Mouse (Mus musculus) T-helper 1 cell (primary cell): ENCODE data around the gene Olfr371.

Source experiments
- in situ Hi-C: fragments of 300-600 bp; cut with MboI, MseI; formaldehyde crosslinking; loops from one replicate; pipeline ENCODE4 v1.15.1; 2025; ENCODE audit warnings: high pct_unique_total_duplicates

Olfr371 gene

GRCm38 (mm10) chr8:85225688-85226087 is at the start of gene Olfr371:
TSS of gene Olfr371 (plus strand) at chr8:85225988.
- in situ Hi-C loops: no loop called here

GRCm38 (mm10) chr8:85192346-85192745 is 33.4 kb upstream of the Olfr371 start:
- in situ Hi-C loops: no loop called here

- in situ Hi-C loops: no loop called here
Measured at GRCm38 (mm10) chr8:85220220-85220619, 5.6 kb upstream of the Olfr371 start.

- in situ Hi-C loops: no loop called here
Measured at GRCm38 (mm10) chr8:85220992-85221391, 4.8 kb upstream of the Olfr371 start.

GRCm38 (mm10) chr8:85227297-85227696 is 1.5 kb downstream of the Olfr371 start:
- in situ Hi-C loops: no loop called here
